Mouse (Mus musculus) heart, adult 2 months (tissue): Measurements from ENCODE around the gene Dlg4. TPM values are rescaled to one million over a fixed set of nuclear protein-coding genes. Genes with fewer than 3 reads are reported as not detected.
A peak's percentile ranks its signal among the peaks of the same experiment; 100 is the strongest.

Source experiments
- DNase-seq, 2 experiments: peaks; one replicate each; pipeline ENCODE4 v3.0.0; 2021
- H3K27ac ChIP-seq: fragments of 200-600 bp; 2 replicates; pipeline ENCODE4 v1.8.1; 2022
- H3K27me3 ChIP-seq: fragments of 200-500 bp; 2 replicates; pipeline ENCODE4 v1.6.1; 2012; ENCODE audit warnings: mild to moderate bottlenecking, low read length, inconsistent platforms, mixed read lengths; ENCODE audit not compliant: control insufficient read depth, insufficient read depth
- H3K36me3 ChIP-seq: fragments of 200-500 bp; 2 replicates; pipeline ENCODE4 v1.6.1; 2012; ENCODE audit warnings: low read length, inconsistent platforms; ENCODE audit not compliant: control insufficient read depth, insufficient read depth
- H3K4me1 ChIP-seq: fragments of 200-500 bp; 2 replicates; pipeline ENCODE4 v1.6.1; 2011; ENCODE audit warnings: low read length; ENCODE audit not compliant: control insufficient read depth, insufficient read depth
- H3K4me3 ChIP-seq: fragments of 200-600 bp; 2 replicates; pipeline ENCODE4 v1.8.1; 2022
- H3K79me2 ChIP-seq: fragments of 200-500 bp; replicated peaks from 2 replicates; pipeline ENCODE4 v1.6.1; 2012; ENCODE audit warnings: mild to moderate bottlenecking, inconsistent platforms, low read length, moderate library complexity, mixed read lengths; ENCODE audit not compliant: control insufficient read depth, insufficient read depth
- H3K9ac ChIP-seq: fragments of 200-500 bp; 2 replicates; pipeline ENCODE4 v1.6.1; 2012; ENCODE audit warnings: low read depth, mild to moderate bottlenecking, control low read depth, inconsistent platforms, low read length, mixed read lengths
- CTCF ChIP-seq: fragments of 200-600 bp; IDR thresholded peaks from 2 replicates; pipeline ENCODE4 v1.8.1; 2022; ENCODE audit warnings: antibody characterized with exemption, mild to moderate bottlenecking, moderate library complexity
- EP300 ChIP-seq: fragments of 200-500 bp; IDR thresholded peaks from 2 replicates; pipeline ENCODE4 v1.6.1; 2011; ENCODE audit warnings: low read depth, low read length, control low read depth; ENCODE audit not compliant: insufficient read depth
- POLR2A ChIP-seq: fragments of 200-500 bp; IDR thresholded peaks from 2 replicates; pipeline ENCODE4 v1.6.1; 2011; ENCODE audit warnings: mild to moderate bottlenecking, low read depth, low read length, control low read depth; ENCODE audit not compliant: insufficient read depth
- WGBS: fragments of 180-500 bp; shearing (Covaris S2); methylation state at CpG from one replicate; pipeline ENCODE4 v1.1.7; 2018; 5-methylcytosine and 5-hydroxymethylcytosine counted together
- intact Hi-C: fragments of 180-260 bp; cut with DNase I; formaldehyde crosslinking; loops from one replicate; pipeline ENCODE4 v1.15.1; 2025
- long read RNA-seq: library from polyadenylated mRNA; stranded (forward); transcript quantifications from one replicate; pipeline ENCODE4 v2.0.0, GENCODE M21; 2021
- polyA plus RNA-seq: library from polyadenylated mRNA; depleted of rRNA; stranded (reverse); fragments of >200 nt; gene quantifications from 2 replicates; pipeline ENCODE4 v1.2.3, GENCODE M21; 2012; rRNA removed
- total RNA-seq, 2 experiments: library from RNA; stranded (reverse); gene quantifications; 2 replicates each; pipeline ENCODE4 v1.2.3; 2021

Gene Dlg4
- total RNA-seq: 1 to 10 TPM; 5.2 to 5.7 TPM
- 6.9 and 9.8 TPM in 2 replicates for polyA plus RNA-seq
- long read RNA-seq, partial matches to known transcripts: 1 of 2 reads
- long read RNA-seq, other reads (novel, unspliced or antisense): 1 of 2 reads

GRCm38 (mm10) chr11:70016669-70017068 lies at the start of gene Dlg4:
TSS of gene Dlg4 (plus strand) at chr11:70016942.
- no peak for DNase-seq
- Histone ChIP-seq H3K4me1 (peaks cover 6% of the 10 kb centered on the region), H3K27me3 (no peaks in the 10 kb centered on the region), H3K36me3 (no peaks in the 10 kb centered on the region), H3K79me2 (no peaks in the 10 kb centered on the region), H3K27ac (peak within 1 kb of the TSS; percentile 62), H3K9ac (no peak within 1 kb of the TSS), H3K4me3 (no peak within 1 kb of the TSS)
- 68% methylated on average over 3 of the region's 3 CpGs for WGBS
- no peak for TF ChIP-seq EP300
- intact Hi-C loops: no loop called here

DNA sequence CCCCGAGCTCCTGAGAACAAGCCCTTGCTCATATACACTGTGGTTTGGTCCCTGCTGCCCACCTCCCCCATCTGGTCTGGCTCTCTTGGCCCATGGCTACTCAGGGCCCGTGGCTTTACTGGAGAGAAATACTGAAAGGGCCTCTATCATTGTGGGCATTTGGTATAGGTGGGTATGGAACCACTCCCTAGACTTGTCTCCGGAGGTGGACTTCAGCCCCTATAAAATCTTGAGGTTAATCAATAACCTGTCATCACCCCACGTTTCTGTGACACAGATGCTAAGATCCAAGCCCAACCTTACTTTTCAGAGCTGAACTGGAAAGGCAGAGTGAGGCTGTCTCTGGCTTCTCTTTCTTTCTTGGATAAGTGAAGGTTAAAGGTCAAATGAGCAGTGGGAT lies 47.9 kb upstream of the Dlg4 start:
- 80% methylated on average over 4 of the region's 4 CpGs for whole genome bisulfite sequencing
- Histone ChIP-seq H3K79me2 (no peaks in the 10 kb centered on the region), H3K4me3 (no peak overlapping the region), H3K27ac (no peak overlapping the region), H3K36me3 (no peaks in the 10 kb centered on the region), H3K4me1 (peaks cover 2% of the 10 kb centered on the region; the same call in 1 of the 2 replicates), H3K9ac (no peak overlapping the region), H3K27me3 (peaks cover 11% of the 10 kb centered on the region)
- DNase-seq: no peak
- intact Hi-C loops: no loop called here
- TF ChIP-seq EP300 (no peak), POLR2A (no peak), CTCF (no peak)

DNA sequence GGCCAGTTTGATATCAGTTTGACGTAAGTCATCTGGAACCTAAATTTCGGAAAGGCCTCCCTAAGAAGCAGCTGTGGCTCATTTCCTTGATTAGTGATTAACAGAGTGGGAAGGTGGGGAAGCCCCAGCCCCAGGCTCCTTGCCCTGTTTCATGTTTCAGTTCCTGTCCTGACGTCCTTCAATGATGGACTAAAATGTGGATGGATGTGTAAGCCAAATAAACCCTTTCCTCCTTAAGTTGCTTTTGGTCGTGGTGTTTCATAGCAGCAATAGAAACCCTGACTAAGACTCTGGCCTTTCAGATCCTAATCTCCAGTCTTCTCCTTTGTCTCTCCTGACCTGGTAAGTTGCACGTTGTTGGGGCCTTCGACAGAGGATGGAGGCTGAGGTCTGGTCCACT lies 46.5 kb upstream of the Dlg4 start:
- Histone ChIP-seq H3K79me2 (no peaks in the 10 kb centered on the region), H3K27me3 (peaks cover 7% of the 10 kb centered on the region), H3K9ac (no peak overlapping the region), H3K27ac (no peak overlapping the region), H3K4me3 (no peak overlapping the region), H3K4me1 (peaks cover 2% of the 10 kb centered on the region; the same call in 1 of the 2 replicates), H3K36me3 (no peaks in the 10 kb centered on the region)
- intact Hi-C loops: no loop called here
- no peak for DNase-seq
- TF ChIP-seq POLR2A: no peak
- no peak for TF ChIP-seq EP300
- no peak for TF ChIP-seq CTCF
- 75% methylated on average over 6 of the region's 6 CpGs for WGBS

DNA sequence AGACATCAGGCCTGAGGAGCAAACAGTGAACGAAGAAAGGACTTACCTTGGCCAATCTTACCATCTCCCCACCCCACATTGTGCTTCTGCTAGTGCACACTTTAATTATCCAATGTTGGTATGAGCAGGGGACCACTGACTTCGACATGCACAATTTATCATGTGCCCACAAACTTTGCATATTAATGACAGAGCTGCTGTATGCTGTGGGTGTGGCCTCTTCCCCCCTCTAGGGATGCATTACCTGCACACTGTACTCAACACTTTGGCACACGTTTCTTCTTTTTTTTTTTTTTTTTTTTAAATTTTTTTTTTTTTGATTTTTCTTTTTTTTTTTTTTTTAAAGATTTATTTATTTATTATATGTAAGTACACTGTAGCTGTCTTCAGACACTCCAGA lies 46.0 kb upstream of the Dlg4 start:
- H3K4me1 ChIP-seq: peaks cover 2% of the 10 kb centered on the region; the same call in 1 of the 2 replicates
- H3K9ac ChIP-seq: no peak overlapping the region
- H3K79me2 ChIP-seq: no peaks in the 10 kb centered on the region
- no peak for DNase-seq
- WGBS: 79% methylated on average over 3 of the region's 3 CpGs
- no peaks in the 10 kb centered on the region for H3K36me3 ChIP-seq
- H3K4me3 ChIP-seq: no peak overlapping the region
- H3K27ac ChIP-seq: no peak overlapping the region
- peaks cover 4% of the 10 kb centered on the region; the same call in 1 of the 2 replicates for H3K27me3 ChIP-seq
- intact Hi-C loops: no loop called here
- no peak for TF ChIP-seq EP300

DNA sequence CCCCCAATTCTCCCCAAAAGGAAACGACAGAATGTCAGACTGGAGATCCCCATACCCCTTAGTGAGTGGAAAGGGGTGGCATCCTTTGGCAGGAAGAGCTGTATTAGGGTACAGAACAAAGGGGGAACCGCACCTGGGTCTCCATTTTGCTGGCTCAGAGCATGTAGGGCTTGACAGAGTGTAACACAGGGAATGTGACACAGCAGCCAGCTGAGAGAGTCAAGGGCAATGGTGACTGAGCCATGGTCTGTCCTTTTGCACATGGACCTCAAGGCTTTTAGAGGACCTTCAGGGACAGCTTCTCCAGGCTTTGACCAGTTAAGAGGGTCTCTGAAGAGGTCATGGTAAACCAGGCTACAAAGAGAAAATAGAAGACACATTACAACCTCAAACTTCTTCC lies 41.8 kb upstream of the Dlg4 start:
- intact Hi-C loops: no loop called here
- TF ChIP-seq EP300: no peak
- TF ChIP-seq POLR2A: no peak
- TF ChIP-seq CTCF: no peak
- no peak for DNase-seq
- WGBS: 97% methylated on average over 2 of the region's 2 CpGs
- H3K27ac ChIP-seq: no peak overlapping the region
- no peaks in the 10 kb centered on the region for H3K79me2 ChIP-seq
- H3K36me3 ChIP-seq: peaks cover 3% of the 10 kb centered on the region
- H3K4me3 ChIP-seq: no peak overlapping the region
- H3K4me1 ChIP-seq: no peaks in the 10 kb centered on the region; the same call in 1 of the 2 replicates
- no peaks in the 10 kb centered on the region for H3K27me3 ChIP-seq
- H3K9ac ChIP-seq: no peak overlapping the region

- peaks cover 3% of the 10 kb centered on the region for H3K36me3 ChIP-seq
Measured at GRCm38 (mm10) chr11:69976271-69976670, 40.5 kb upstream of the Dlg4 start.

More at GRCm38 (mm10) chr11:69976271-69976670, 40.5 kb upstream of the Dlg4 start:
- H3K27me3 ChIP-seq: no peaks in the 10 kb centered on the region
- intact Hi-C loops: no loop called here
- no peak overlapping the region for H3K4me3 ChIP-seq
- no peak overlapping the region for H3K9ac ChIP-seq
- 0 out of 2 replicates have a peak, but pooled peaks cover 1% of the 10 kb centered on the region for H3K79me2 ChIP-seq
- no peak overlapping the region for H3K27ac ChIP-seq
- 48% methylated on average over 4 of the region's 4 CpGs for WGBS
- no peak for DNase-seq
- no peaks in the 10 kb centered on the region; the same call in 1 of the 2 replicates for H3K4me1 ChIP-seq
- TF ChIP-seq POLR2A: no peak
- no peak for TF ChIP-seq EP300
- TF ChIP-seq CTCF: no peak
